Mouse (Mus musculus) MEL (cell line): ENCODE data around the gene Vcan. TPM values are rescaled to one million over a fixed set of nuclear protein-coding genes. Genes with fewer than 3 reads are reported as not detected.

Experiments
- polyA plus RNA-seq, 2 experiments: library from polyadenylated mRNA; stranded (reverse) in 1 of 2; unstranded in 1 of 2; fragments of >175 nt in 1 of 2; fragments of >200 nt in 1 of 2; gene quantifications; 2 replicates each; pipeline versions ENCODE4 v1.2.1 to v1.2.4; 2012; ENCODE audit warnings: low replicate concordance in 2 of 2, low read depth in 1 of 2; ENCODE audit not compliant: insufficient read length in 2 of 2, insufficient read depth in 1 of 2, missing spikeins in 1 of 2
- total RNA-seq: library from RNA; depleted of rRNA; stranded (reverse); fragments of 300-350 nt; gene quantifications from 2 replicates; pipeline ENCODE4 v1.2.3, GENCODE M21; 2012; rRNA removed

Gene Vcan
- total and polyA plus RNA-seq, 3 experiments, result 0.10 TPM; not detected in 2

Other genes starting within 250 kb of the Vcan start
- not detected in 2 replicates for gene Hapln1, start 202.7 kb downstream of the Vcan start, total RNA-seq
- not detected for gene Hapln1, start 202.7 kb downstream of the Vcan start, polyA plus RNA-seq